Mouse (Mus musculus) cerebellum, adult 9-11 months (tissue): Measurements from ENCODE around the gene Krt76.
A peak's percentile ranks its signal among the peaks of the same experiment; 100 is the strongest.

ENCODE experiments used
- DNase-seq: peaks from one replicate; pipeline ENCODE4 v3.0.0; 2022

Gene Krt76

GRCm38 (mm10) chr15:101859735-101860170, 33.0 kb downstream of the Krt76 start:
- DNase-seq: no peak

- DNase-seq: no peak
These were observed 33.9 kb downstream of the Krt76 start for GRCm38 (mm10) chr15:101858673-101859425.

GRCm38 (mm10) chr15:101856696-101857095, 36.0 kb downstream of the Krt76 start:
- DNase-seq: peak; percentile 31

GRCm38 (mm10) chr15:101855732-101856131, 37.0 kb downstream of the Krt76 start:
- DNase-seq: no peak

GRCm38 (mm10) chr15:101854294-101854693, 38.4 kb downstream of the Krt76 start:
- DNase-seq: no peak

GRCm38 (mm10) chr15:101852571-101852970, 40.1 kb downstream of the Krt76 start:
- DNase-seq: no peak

GRCm38 (mm10) chr15:101850694-101851093, 42.0 kb downstream of the Krt76 start, which contains the start of gene Krt1:
TSS of gene Krt1 (minus strand) at chr15:101850794.
- no peak for DNase-seq

GRCm38 (mm10) chr15:101845971-101846403, 46.7 kb downstream of the Krt76 start:
- no peak for DNase-seq

GRCm38 (mm10) chr15:101843192-101843591, 49.5 kb downstream of the Krt76 start:
- no peak for DNase-seq

- no peak for DNase-seq
These were observed 57.9 kb downstream of the Krt76 start for GRCm38 (mm10) chr15:101834784-101835328.
